Mouse (Mus musculus): ENCODE data around the gene Elovl7.

DNA sequence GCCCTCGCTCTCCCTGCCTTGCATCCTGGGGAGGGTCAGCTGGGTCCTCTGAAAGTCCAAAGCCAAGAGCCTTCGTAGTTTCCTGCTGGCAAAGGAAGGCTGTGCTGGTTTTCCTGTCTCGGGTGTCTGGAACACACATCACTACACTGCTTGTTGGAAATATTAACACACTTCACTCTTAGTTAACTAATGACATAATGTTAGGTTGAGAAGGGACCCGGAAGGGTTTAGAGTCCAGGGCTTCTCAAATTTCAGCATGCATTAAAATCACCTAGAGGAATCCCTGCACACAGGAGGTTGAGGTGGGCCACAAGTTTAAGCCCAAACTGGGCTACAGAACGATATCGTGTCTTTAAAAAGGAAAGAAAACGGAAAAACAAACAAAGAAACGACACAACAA lies 58.1 kb downstream of the Elovl7 start:
- TF ChIP-seq CTCF (IDR thresholded peaks at IDR 0.05; ENCODE audit: extremely low read depth, insufficient read depth, low read length) (no peak), POLR2A (IDR thresholded peaks at IDR 0.05; ENCODE audit: extremely low read depth, insufficient read depth, low read length) (no peak)

Data from cortical plate, adult 2 months (tissue).